Mouse (Mus musculus) ES-E14 (cell line): ENCODE data around the gene Foxl2. TPM values are rescaled to one million over a fixed set of nuclear protein-coding genes. Genes with fewer than 3 reads are reported as not detected.

Experiments
- DNase-seq: peaks from one replicate; pipeline ENCODE4 v3.0.0-alpha.2; 2013; ENCODE audit warnings: low read depth, low spot score
- H3K27ac ChIP-seq: 2 replicates; pipeline ENCODE4 v1.5.1; 2012; ENCODE audit warnings: low read depth, mild to moderate bottlenecking, low read length, moderate library complexity, mixed read lengths; ENCODE audit not compliant: poor library complexity, insufficient read depth, severe bottlenecking
- H3K36me3 ChIP-seq: 2 replicates; pipeline ENCODE4 v1.6.1; 2012; ENCODE audit warnings: mild to moderate bottlenecking, low read length, moderate library complexity, mixed read lengths; ENCODE audit not compliant: control insufficient read depth, poor library complexity, insufficient read depth, severe bottlenecking
- H3K4me1 ChIP-seq, 2 experiments: fragments of 150-350 bp in 1 of 2; sonication (generic) in 1 of 2; 2 replicates each; pipeline ENCODE4 v1.6.1; 2012; ENCODE audit warnings: low read length in 2 of 2, mild to moderate bottlenecking in 1 of 2, mixed read lengths in 1 of 2; ENCODE audit not compliant: control insufficient read depth in 2 of 2, insufficient read depth in 2 of 2, poor library complexity in 1 of 2
- H3K4me3 ChIP-seq, 2 experiments: fragments of 150-350 bp in 1 of 2; sonication (generic) in 1 of 2; 2 replicates each; pipeline ENCODE4 v1.5.1; 2012; ENCODE audit warnings: low read length in 2 of 2, low read depth in 1 of 2, mild to moderate bottlenecking in 1 of 2, mixed read lengths in 1 of 2; ENCODE audit not compliant: insufficient read depth in 1 of 2, poor library complexity in 1 of 2, severe bottlenecking in 1 of 2
- H3K9ac ChIP-seq: 2 replicates; pipeline ENCODE4 v1.6.1; 2012; ENCODE audit warnings: low read depth, mild to moderate bottlenecking, low read length, mixed read lengths; ENCODE audit not compliant: poor library complexity, insufficient read depth, severe bottlenecking
- H3K9me3 ChIP-seq: fragments of 150-350 bp; sonication (generic); 2 replicates; pipeline ENCODE4 v1.6.1; 2012; ENCODE audit warnings: low read depth, mild to moderate bottlenecking, low read length; ENCODE audit not compliant: control insufficient read depth, insufficient read depth
- CHD2 ChIP-seq: IDR thresholded peaks from 2 replicates; pipeline ENCODE4 v1.6.1; 2014; ENCODE audit warnings: mild to moderate bottlenecking, low read depth, low read length, inconsistent platforms
- HCFC1 ChIP-seq: IDR thresholded peaks from 2 replicates; pipeline ENCODE4 v1.6.1; 2012; ENCODE audit warnings: low read length, inconsistent platforms, borderline replicate concordance; ENCODE audit not compliant: insufficient read depth
- MAFK ChIP-seq: IDR thresholded peaks from 2 replicates; pipeline ENCODE4 v1.6.1; 2014; ENCODE audit warnings: mild to moderate bottlenecking, low read depth, low read length, inconsistent platforms; ENCODE audit not compliant: insufficient read depth
- ZC3H11A ChIP-seq: IDR thresholded peaks from 2 replicates; pipeline ENCODE4 v1.6.1; 2012; ENCODE audit warnings: low read depth, mild to moderate bottlenecking, inconsistent platforms, low read length, borderline replicate concordance
- ZNF384 ChIP-seq: IDR thresholded peaks from 2 replicates; pipeline ENCODE4 v1.6.1; 2012; ENCODE audit warnings: low read depth, low read length, inconsistent platforms
- in situ Hi-C, 2 experiments: fragments of 600-800 bp; cut with MboI; formaldehyde crosslinking; loops; one replicate each; pipeline ENCODE4 v1.15.1; 2025; ENCODE audit warnings: low sequenced_read_pairs in 2 of 2, inconsistent platforms in 1 of 2; ENCODE audit not compliant: unreplicated experiment in 2 of 2
- total RNA-seq: library from RNA; depleted of rRNA; stranded (reverse); fragments of 300-350 nt; gene quantifications from 2 replicates; pipeline ENCODE4 v1.2.3, GENCODE M21; 2012

Gene Foxl2
- total RNA-seq, 1 experiment = 0.36 TPM

- TF ChIP-seq CHD2 (no peak), ZNF384 (no peak), ZC3H11A (no peak), MAFK (no peak), HCFC1 (no peak)
- H3K9me3 ChIP-seq = no peaks in the 10 kb centered on the region
- in situ Hi-C loops = loop anchor here in 1 of 2 experiments (10.0 kb wide), 1 partner anchor 919 kb away; the partner anchor contains the start of gene Sox14
- 0 out of 4 replicates have a peak, but pooled peaks cover 0 to 3% of the 10 kb centered on the region in 2 experiments for H3K4me1 ChIP-seq
- no peak for DNase-seq
- no peak overlapping the region for H3K27ac ChIP-seq
- H3K4me3 ChIP-seq = peak overlapping the region; percentile 49 to 52
- no peaks in the 10 kb centered on the region for H3K36me3 ChIP-seq
- H3K9ac ChIP-seq = peak overlapping the region; percentile 12; the same call in 1 of the 2 replicates
Measured at GRCm38 (mm10) chr9:98955716-98956224, 682 bp downstream of the Foxl2 start.

DNA sequence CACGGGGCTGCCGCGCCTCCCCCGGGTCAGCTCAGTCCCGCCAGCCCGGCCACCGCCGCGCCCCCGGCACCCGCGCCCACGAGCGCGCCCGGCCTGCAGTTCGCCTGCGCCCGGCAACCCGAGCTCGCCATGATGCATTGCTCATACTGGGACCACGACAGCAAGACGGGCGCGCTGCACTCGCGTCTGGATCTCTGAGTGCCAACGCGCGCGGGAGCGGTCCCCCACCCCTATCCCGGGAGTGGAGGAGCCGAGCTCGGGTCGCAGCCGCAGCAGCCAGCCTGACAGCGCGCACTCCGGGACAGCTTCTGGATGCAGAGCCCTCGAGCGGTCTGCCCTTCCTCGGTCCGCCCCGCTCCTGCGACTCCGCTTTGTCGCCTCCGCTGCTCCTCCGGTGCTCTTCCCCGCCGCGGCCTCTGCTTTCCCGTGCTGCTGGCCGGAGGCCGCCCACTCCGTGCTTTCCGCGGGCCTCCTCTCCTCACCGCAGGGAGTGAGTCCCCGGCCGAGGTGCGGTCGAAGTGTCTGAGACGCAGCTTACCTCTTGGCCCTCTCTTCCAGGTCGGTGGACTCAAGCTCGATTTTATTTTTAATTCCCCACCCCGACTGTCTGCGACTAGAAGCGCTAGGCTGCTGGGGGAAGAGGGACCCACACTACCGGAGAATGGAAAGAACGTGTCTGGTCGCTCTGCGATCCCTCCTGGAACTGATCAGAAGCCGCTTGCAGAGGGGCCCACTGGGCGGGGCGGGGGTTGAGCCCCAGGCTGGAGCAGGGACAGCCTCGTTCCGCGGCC lies 1.7 kb downstream of the Foxl2 start:
- no peaks in the 10 kb centered on the region for H3K9me3 ChIP-seq
- no peaks in the 10 kb centered on the region for H3K36me3 ChIP-seq
- H3K27ac ChIP-seq = no peak overlapping the region
- DNase-seq = no peak
- TF ChIP-seq HCFC1 (no peak), CHD2 (no peak)
- peak overlapping the region; percentile 43 to 49 for H3K4me3 ChIP-seq
- in situ Hi-C loops = loop anchor here in 1 of 2 experiments (10.0 kb wide), 1 partner anchor 918 kb away; the partner anchor contains the start of gene Sox14
- peak overlapping the region; percentile 12; the same call in 1 of the 2 replicates for H3K9ac ChIP-seq
- 0 out of 4 replicates have a peak, but pooled peaks cover 0 to 3% of the 10 kb centered on the region in 2 experiments for H3K4me1 ChIP-seq

- no peak for DNase-seq
- Histone ChIP-seq H3K36me3 (no peaks in the 10 kb centered on the region), H3K27ac (no peak overlapping the region), H3K4me1 (no peaks in the 10 kb centered on the region), H3K9ac (no peak overlapping the region), H3K4me3 (no peak overlapping the region), H3K9me3 (no peaks in the 10 kb centered on the region)
- TF ChIP-seq MAFK = no peak
- TF ChIP-seq CHD2 = no peak
- no peak for TF ChIP-seq ZC3H11A
- TF ChIP-seq HCFC1 = no peak
- TF ChIP-seq ZNF384 = no peak
- in situ Hi-C loops = loop anchor here in 1 of 2 experiments (10.0 kb wide), 1 partner anchor 917 kb away; the partner anchor contains the start of gene Sox14
Measured at GRCm38 (mm10) chr9:98957751-98958351, 2.8 kb downstream of the Foxl2 start.

DNA sequence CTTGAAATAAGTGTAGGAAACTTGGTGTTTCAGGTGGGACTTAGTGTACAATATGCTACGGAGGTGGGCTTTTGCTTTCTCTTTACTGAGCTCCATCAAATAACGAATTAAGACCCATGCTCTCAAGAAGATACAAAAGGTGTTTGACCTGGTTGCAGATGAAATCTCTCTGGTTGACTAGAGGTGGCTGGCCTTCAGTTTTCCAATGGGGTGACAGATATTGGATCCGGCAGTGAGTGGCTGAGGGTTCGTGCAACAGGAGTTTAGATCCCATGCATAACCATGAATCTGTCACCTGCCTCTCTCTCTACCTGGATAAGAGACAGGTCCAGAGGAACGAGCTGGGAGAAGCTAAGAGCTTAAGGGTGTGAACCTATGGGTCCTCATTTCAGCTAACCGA lies 3.5 kb downstream of the Foxl2 start:
- Histone ChIP-seq H3K27ac (no peak overlapping the region), H3K36me3 (no peaks in the 10 kb centered on the region), H3K9ac (no peak overlapping the region), H3K4me3 (no peak overlapping the region), H3K4me1 (no peaks in the 10 kb centered on the region), H3K9me3 (no peaks in the 10 kb centered on the region)
- DNase-seq = no peak
- in situ Hi-C loops = loop anchor here in 1 of 2 experiments (10.0 kb wide), 1 partner anchor 916 kb away; the partner anchor contains the start of gene Sox14
- TF ChIP-seq ZC3H11A = no peak
- TF ChIP-seq HCFC1 = no peak
- no peak for TF ChIP-seq ZNF384
- TF ChIP-seq CHD2 = no peak
- no peak for TF ChIP-seq MAFK
